Mouse (Mus musculus) C2C12 (cell line): ENCODE measurements around the gene Map2k6.

Source experiments
- CEBPB ChIP-seq: IDR thresholded peaks from one replicate; pipeline ENCODE4 v1.6.1; 2011; ENCODE audit warnings: low read depth, mild to moderate bottlenecking, control low read depth, moderate library complexity
- CTCF ChIP-seq: IDR thresholded peaks from one replicate; pipeline ENCODE4 v1.5.1; 2011; ENCODE audit not compliant: control insufficient read depth, insufficient read depth, insufficient read length
- FOSL1 ChIP-seq: IDR thresholded peaks from one replicate; pipeline ENCODE4 v1.8.0; 2011; ENCODE audit warnings: mild to moderate bottlenecking, low read length; ENCODE audit not compliant: poor library complexity, insufficient read depth, severe bottlenecking
- MAX ChIP-seq: IDR thresholded peaks from one replicate; pipeline ENCODE4 v1.6.1; 2011; ENCODE audit warnings: mild to moderate bottlenecking, control low read depth
- USF1 ChIP-seq: IDR thresholded peaks from one replicate; pipeline ENCODE4 v1.6.1; 2011; ENCODE audit warnings: low read depth, mild to moderate bottlenecking, control low read depth, moderate library complexity

DNA sequence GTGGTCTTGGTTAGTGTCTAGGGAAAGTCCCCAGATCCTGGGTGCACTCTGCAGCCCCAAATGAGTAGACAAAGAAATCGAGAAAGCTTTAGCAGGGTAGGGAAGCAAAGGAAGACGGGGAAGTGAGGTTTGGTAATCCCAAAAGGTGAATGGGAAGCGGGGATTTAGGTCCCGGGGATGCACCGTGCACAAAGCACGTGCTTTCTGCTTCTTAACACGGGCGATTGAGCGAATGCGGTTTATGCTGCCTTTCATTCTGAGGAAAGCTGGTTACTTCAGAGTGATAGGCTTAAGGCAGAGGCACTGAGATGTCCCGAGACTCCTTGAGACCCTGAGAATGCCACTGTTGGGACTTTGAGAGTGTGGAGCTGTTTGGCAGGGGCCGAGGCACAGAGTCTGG is 38.1 kb downstream of the Map2k6 start:
- TF ChIP-seq USF1 (no peak), FOSL1 (no peak), CTCF (no peak), CEBPB (no peak), MAX (no peak)
